Mouse (Mus musculus) testis, adult 2 months (tissue): Measurements from ENCODE around the gene Pdxp.

Experiments
- CTCF ChIP-seq: fragments of 200-500 bp; IDR thresholded peaks from 2 replicates; pipeline ENCODE4 v1.5.1; 2012; ENCODE audit warnings: low read depth, mild to moderate bottlenecking, inconsistent platforms, low read length, moderate library complexity; ENCODE audit not compliant: control insufficient read depth, insufficient read depth, insufficient replicate concordance
- POLR2A ChIP-seq: fragments of 200-500 bp; IDR thresholded peaks from 2 replicates; pipeline ENCODE4 v1.6.1; 2012; ENCODE audit warnings: low read depth, mild to moderate bottlenecking, inconsistent platforms, low read length, moderate library complexity; ENCODE audit not compliant: control insufficient read depth

- TF ChIP-seq CTCF (no peak), POLR2A (no peak)
These were observed 4.4 kb downstream of the Pdxp start for GRCm38 (mm10) chr15:78918126-78918525.
